9 mouse cellular contexts compared by ENCODE assay signal in genomic region chrX:136957583-136958279, GRCm38 (mm10). TPM values are rescaled to one million over a fixed set of nuclear protein-coding genes. Genes with fewer than 3 reads are reported as not detected.
DNase-seq lines count a peak whose midpoint lies in the region; ATAC-seq and TF ChIP-seq lines count a peak whose summit lies in the region.
"Not testable (repeated sequence)": the region's sequence is repeated elsewhere in the genome, so short reads cannot be mapped to it uniquely, and the experiment has no call there.
"Had no signal": no experiment of that assay in that cellular context is flagged by ENCODE, and none has a peak within 500 bp of the region (broad histone marks: within the 10 kb centered on the region; RNA-seq: fewer than 3 reads in every experiment).

No protein-coding gene starts in this region.

- DNase-seq in WW6 (ENCODE audit: low read depth, low spot score) = peak; percentile 20
- peak; percentile 28 to 66 for DNase-seq in frontal cortex, postnatal 25 days (ENCODE audit: low spot score in 2 of 2)
- DNase-seq in hindbrain, postnatal 0 days (ENCODE audit: low spot score) = peak; percentile 82
- DNase-seq in layer of hippocampus, postnatal 10 days (ENCODE audit: low spot score in 2 of 2) = peak; percentile 46 to 77
- peak; percentile 19 for DNase-seq in neural tube, embryonic 10.5 days (ENCODE audit: extremely low spot score, low spot score)

- H3K9ac ChIP-seq in hindbrain, postnatal 0 days (replicated peaks; ENCODE audit: low read length); liver, embryonic 15.5 days; stomach, embryonic 15.5 days: not testable (repeated sequence)

- not testable (repeated sequence) for H3K36me3 ChIP-seq in hindbrain, postnatal 0 days (ENCODE audit: insufficient read depth, low read length); liver, embryonic 15.5 days (replicated peaks); stomach, embryonic 15.5 days

- not testable (repeated sequence) for TF ChIP-seq CTCF in hindbrain, postnatal 0 days (IDR thresholded peaks at IDR 0.05; ENCODE audit: low read depth)

- H3K27me3 ChIP-seq in hindbrain, postnatal 0 days (ENCODE audit: insufficient read depth, low read length); liver, embryonic 15.5 days; stomach, embryonic 15.5 days (replicated peaks): not testable (repeated sequence)

- H3K9me3 ChIP-seq in hindbrain, postnatal 0 days (ENCODE audit: low read length); liver, embryonic 15.5 days (replicated peaks); stomach, embryonic 15.5 days: not testable (repeated sequence)

- H3K4me1 ChIP-seq in hindbrain, postnatal 0 days (ENCODE audit: insufficient read depth, low read length); liver, embryonic 15.5 days (replicated peaks); stomach, embryonic 15.5 days: not testable (repeated sequence)

- 33% methylated on average over 13 of the region's 13 CpGs for WGBS in hindbrain, postnatal 0 days
- 21% methylated on average over 13 of the region's 13 CpGs for WGBS in liver, embryonic 15.5 days (ENCODE audit: insufficient replicate concordance)
- 26% methylated on average over 13 of the region's 13 CpGs for WGBS in stomach, embryonic 15.5 days

- H3K4me3 ChIP-seq in hindbrain, postnatal 0 days (ENCODE audit: low read length) = peak overlapping the region; percentile 33
- not testable (repeated sequence) for H3K4me3 ChIP-seq in liver, embryonic 15.5 days (replicated peaks)
- H3K4me3 ChIP-seq in stomach, embryonic 15.5 days (replicated peaks) = peak overlapping the region; percentile 27

- peak; percentile 97 for ATAC-seq in common myeloid progenitor, adult 5-6 weeks (replicated peaks; ENCODE audit: low read depth, poor library complexity, severe bottlenecking)
- ATAC-seq in hindbrain, postnatal 0 days = peak; percentile 100
- ATAC-seq in liver, embryonic 15.5 days (ENCODE audit: insufficient read depth) = peak; percentile 58
- ATAC-seq in stomach, embryonic 15.5 days (ENCODE audit: insufficient read depth, low FRiP score, low read depth) = peak; percentile 95

- H3K4me2 ChIP-seq in hindbrain, postnatal 0 days (ENCODE audit: low read depth, low read length) = peak overlapping the region; percentile 47
- H3K4me2 ChIP-seq in liver, embryonic 15.5 days = not testable (repeated sequence)
- H3K4me2 ChIP-seq in stomach, embryonic 15.5 days = peak overlapping the region; percentile 46

- H3K27ac ChIP-seq in hindbrain, postnatal 0 days; liver, embryonic 15.5 days (replicated peaks); stomach, embryonic 15.5 days: not testable (repeated sequence)

RNA-seq across cellular contexts. Expression of gene Tmsb15b2, which starts 17.6 kb away (rescaled TPM):
- not detected in 2 replicates for total RNA-seq in common myeloid progenitor, adult 5-6 weeks (2017)
- total RNA-seq in hindbrain, postnatal 0 days (2014; rRNA removed) = 1.0 and 6.3 TPM in 2 replicates
- 74.9 and 82.2 TPM in 2 replicates for polyA plus RNA-seq in hindbrain, postnatal 0 days (2015; fragmentation: Nextera tagmentation; extraction: Ambion mirVana)
- 10 to 100 TPM; 36.1 to 53.7 TPM for total RNA-seq in layer of hippocampus, postnatal 10 days (2021)
- polyA plus RNA-seq in liver, embryonic 15.5 days (2015; fragmentation: Nextera tagmentation; extraction: Ambion mirVana) = 6.1 and 6.7 TPM in 2 replicates
- 41.3 and 52.1 TPM in 2 replicates for polyA plus RNA-seq in stomach, embryonic 15.5 days (2015; fragmentation: Nextera tagmentation; extraction: Ambion mirVana)

RNA-seq across cellular contexts. Expression of gene Tmsb15l, which starts 18.9 kb away (rescaled TPM):
- total RNA-seq in common myeloid progenitor, adult 5-6 weeks (2017) = 14.8 and 35.9 TPM in 2 replicates
- 1.7 and 4.2 TPM in 2 replicates for total RNA-seq in hindbrain, postnatal 0 days (2014; rRNA removed)
- 8.8 and 9.1 TPM in 2 replicates for polyA plus RNA-seq in hindbrain, postnatal 0 days (2015; fragmentation: Nextera tagmentation; extraction: Ambion mirVana)
- total RNA-seq in layer of hippocampus, postnatal 10 days (2021) = 1 to 10 TPM; 3.3 to 3.9 TPM
- 0.52 TPM in 1 of 2 replicates, not detected in the other for polyA plus RNA-seq in liver, embryonic 15.5 days (2015; fragmentation: Nextera tagmentation; extraction: Ambion mirVana)
- 5.5 and 5.7 TPM in 2 replicates for polyA plus RNA-seq in stomach, embryonic 15.5 days (2015; fragmentation: Nextera tagmentation; extraction: Ambion mirVana)

RNA-seq across cellular contexts. Expression of gene Tmsb15b1, which starts 18.9 kb away (rescaled TPM):
- 5.6 and 12.8 TPM in 2 replicates for total RNA-seq in common myeloid progenitor, adult 5-6 weeks (2017)
- 0.68 and 19.2 TPM in 2 replicates for total RNA-seq in hindbrain, postnatal 0 days (2014; rRNA removed)
- 39.0 and 43.7 TPM in 2 replicates for polyA plus RNA-seq in hindbrain, postnatal 0 days (2015; fragmentation: Nextera tagmentation; extraction: Ambion mirVana)
- total RNA-seq in layer of hippocampus, postnatal 10 days (2021) = 10 to 100 TPM in 1 of 2 experiments, 1 to 10 TPM in 1; 8.2 to 21.9 TPM
- polyA plus RNA-seq in liver, embryonic 15.5 days (2015; fragmentation: Nextera tagmentation; extraction: Ambion mirVana) = 2.9 and 3.3 TPM in 2 replicates
- 24.8 and 26.4 TPM in 2 replicates for polyA plus RNA-seq in stomach, embryonic 15.5 days (2015; fragmentation: Nextera tagmentation; extraction: Ambion mirVana)

RNA-seq across cellular contexts. Expression of gene H2bfm, which starts 30.6 kb away (rescaled TPM):
- total RNA-seq in common myeloid progenitor, adult 5-6 weeks (2017) = not detected in 2 replicates
- total RNA-seq in hindbrain, postnatal 0 days (2014; rRNA removed) = not detected in 2 replicates
- not detected in 2 replicates for polyA plus RNA-seq in hindbrain, postnatal 0 days (2015; fragmentation: Nextera tagmentation; extraction: Ambion mirVana)
- total RNA-seq in layer of hippocampus, postnatal 10 days (2021) = not detected
- polyA plus RNA-seq in liver, embryonic 15.5 days (2015; fragmentation: Nextera tagmentation; extraction: Ambion mirVana) = not detected in 2 replicates
- not detected in 2 replicates for polyA plus RNA-seq in stomach, embryonic 15.5 days (2015; fragmentation: Nextera tagmentation; extraction: Ambion mirVana)
- total RNA-seq: gastrocnemius, adult 8-10 months had no signal

RNA-seq across cellular contexts. Expression of gene Zcchc18, which starts 35.2 kb away (rescaled TPM):
- total RNA-seq in common myeloid progenitor, adult 5-6 weeks (2017) = 1.1 TPM in 1 of 2 replicates, not detected in the other
- total RNA-seq in hindbrain, postnatal 0 days (2014; rRNA removed) = 151 and 166 TPM in 2 replicates
- 495 and 508 TPM in 2 replicates for polyA plus RNA-seq in hindbrain, postnatal 0 days (2015; fragmentation: Nextera tagmentation; extraction: Ambion mirVana)
- 100 to 1,000 TPM; 267 to 274 TPM for total RNA-seq in layer of hippocampus, postnatal 10 days (2021)
- polyA plus RNA-seq in liver, embryonic 15.5 days (2015; fragmentation: Nextera tagmentation; extraction: Ambion mirVana) = 0.16 and 0.33 TPM in 2 replicates
- 17.5 and 18.2 TPM in 2 replicates for polyA plus RNA-seq in stomach, embryonic 15.5 days (2015; fragmentation: Nextera tagmentation; extraction: Ambion mirVana)
- total RNA-seq: gastrocnemius, adult 8-10 months had no signal

Comparison
In these comparisons a context has a peak if more than half of its experiments do, and no peak if none do; other contexts are left out.
1. DNase-seq: peak in every context shown above with its lines; median percentile 82 in hindbrain, postnatal 0 days; 62 in layer of hippocampus, postnatal 10 days; 47 in frontal cortex, postnatal 25 days; 20 in WW6; 19 in neural tube, embryonic 10.5 days.